Mouse (Mus musculus) lung, postnatal 14 days (tissue): ENCODE data around the gene H2afy2.

Source experiments
- DNase-seq: peaks from one replicate; pipeline ENCODE4 v3.0.0; 2021

H2afy2 gene

GRCm38 (mm10) chr10:61783621-61784251, at the start of gene H2afy2:
Gene H2afy2, minus strand, starts transcription at chr10:61784147.
- peak; percentile 60 for DNase-seq

GRCm38 (mm10) chr10:61832713-61833112, 48.8 kb upstream of the H2afy2 start:
- peak; percentile 35 for DNase-seq

- DNase-seq: no peak
Observed at GRCm38 (mm10) chr10:61831741-61832140, 47.8 kb upstream of the H2afy2 start.

GRCm38 (mm10) chr10:61831251-61831650, 47.3 kb upstream of the H2afy2 start:
- DNase-seq: no peak

GRCm38 (mm10) chr10:61830817-61831216, 46.9 kb upstream of the H2afy2 start:
- DNase-seq: peak; percentile 14

- no peak for DNase-seq
Observed at GRCm38 (mm10) chr10:61829046-61829445, 45.1 kb upstream of the H2afy2 start.

- no peak for DNase-seq
Observed at GRCm38 (mm10) chr10:61827950-61828936, 44.3 kb upstream of the H2afy2 start.

- peak; percentile 10 for DNase-seq
Observed at GRCm38 (mm10) chr10:61826753-61827435, 42.9 kb upstream of the H2afy2 start.

- no peak for DNase-seq
Observed at GRCm38 (mm10) chr10:61825979-61826752, 42.2 kb upstream of the H2afy2 start.

GRCm38 (mm10) chr10:61825536-61825935, 41.6 kb upstream of the H2afy2 start:
- DNase-seq: no peak

GRCm38 (mm10) chr10:61823731-61824115, 39.8 kb upstream of the H2afy2 start:
- DNase-seq: no peak

- DNase-seq: no peak
Observed at GRCm38 (mm10) chr10:61822968-61823730, 39.2 kb upstream of the H2afy2 start.

- no peak for DNase-seq
Observed at GRCm38 (mm10) chr10:61820050-61820449, 36.1 kb upstream of the H2afy2 start.

- no peak for DNase-seq
Observed at GRCm38 (mm10) chr10:61811987-61812386, 28.0 kb upstream of the H2afy2 start.

GRCm38 (mm10) chr10:61798133-61798576, 14.2 kb upstream of the H2afy2 start:
- peak; percentile 15 for DNase-seq

GRCm38 (mm10) chr10:61795458-61795857, 11.5 kb upstream of the H2afy2 start:
- DNase-seq: no peak

- DNase-seq: no peak
Observed at GRCm38 (mm10) chr10:61794971-61795370, 11.0 kb upstream of the H2afy2 start.

GRCm38 (mm10) chr10:61793015-61793414, 9.1 kb upstream of the H2afy2 start:
- no peak for DNase-seq

- no peak for DNase-seq
Observed at GRCm38 (mm10) chr10:61788499-61788898, 4.6 kb upstream of the H2afy2 start.

GRCm38 (mm10) chr10:61787541-61788313, 3.8 kb upstream of the H2afy2 start:
- DNase-seq: no peak

- DNase-seq: no peak
Observed at GRCm38 (mm10) chr10:61784414-61784813, 467 bp upstream of the H2afy2 start.
